In the genomic region with DNA sequence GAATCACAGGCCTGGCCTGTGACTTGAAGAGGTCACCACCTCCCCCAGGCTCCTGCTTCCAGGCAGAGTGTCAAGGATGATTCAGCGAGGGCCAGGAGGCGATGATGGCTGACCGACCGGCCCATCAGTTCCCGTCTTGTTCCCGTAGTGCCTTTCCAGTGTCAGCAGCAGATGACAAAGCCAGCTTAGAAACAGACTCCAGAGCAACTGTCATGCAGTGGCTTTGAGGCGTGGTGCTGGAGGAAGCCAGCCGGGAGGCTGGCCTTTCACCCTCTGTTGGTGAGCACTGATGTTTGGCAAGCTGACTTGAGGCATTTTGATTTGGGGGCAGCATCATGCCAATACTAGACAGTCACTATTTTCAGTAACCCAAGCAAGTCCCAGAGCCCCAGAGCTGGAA, we compare ENCODE assay signal across 9 mouse cellular contexts. TPM values are rescaled to one million over a fixed set of nuclear protein-coding genes. Genes with fewer than 3 reads are reported as not detected.
DNase-seq lines count a peak whose midpoint lies in the region; ATAC-seq and TF ChIP-seq lines count a peak whose summit lies in the region.
"Had no signal": no experiment of that assay in that cellular context is flagged by ENCODE, and none has a peak within 500 bp of the region (broad histone marks: within the 10 kb centered on the region; RNA-seq: fewer than 3 reads in every experiment).

No protein-coding gene starts in this region.

- no peak overlapping the region; the same call in 1 of the 2 replicates for H3K4me2 ChIP-seq in hindbrain, embryonic 16.5 days (ENCODE audit: low read length)
- H3K4me2 ChIP-seq in hindbrain, postnatal 0 days (ENCODE audit: low read depth, low read length) = peak overlapping the region; percentile 75; the same call in 1 of the 2 replicates
- peak overlapping the region; percentile 85 for H3K4me2 ChIP-seq in neural tube, embryonic 13.5 days
- H3K4me2 ChIP-seq in kidney, embryonic 14.5 days (replicated peaks; ENCODE audit: low read depth, low read length) = no peak overlapping the region
- H3K4me2 ChIP-seq: heart, embryonic 15.5 days had no signal

- no peak overlapping the region for H3K9ac ChIP-seq in hindbrain, embryonic 16.5 days (ENCODE audit: low read depth, low read length)
- H3K9ac ChIP-seq in hindbrain, postnatal 0 days (replicated peaks; ENCODE audit: low read length) = no peak overlapping the region
- H3K9ac ChIP-seq in neural tube, embryonic 13.5 days = peak overlapping the region; percentile 99
- H3K9ac ChIP-seq in kidney, embryonic 14.5 days (ENCODE audit: low read depth, low read length) = no peak overlapping the region
- H3K9ac ChIP-seq: heart, embryonic 15.5 days had no signal

- ATAC-seq in hindbrain, embryonic 16.5 days = no peak; the same call in 1 of the 2 replicates
- no peak for ATAC-seq in G1E (ENCODE audit: extremely low read depth, insufficient number of reproducible peaks, low FRiP score, poor library complexity, severe bottlenecking)
- ATAC-seq in hindbrain, postnatal 0 days = 0 out of 2 replicates have a peak, but pooled peaks have one; percentile 16
- no peak for ATAC-seq in neural tube, embryonic 13.5 days (ENCODE audit: low read depth)
- ATAC-seq in kidney, embryonic 14.5 days (ENCODE audit: low FRiP score, low TSS enrichment) = no peak

- H3K9me3 ChIP-seq in hindbrain, embryonic 10.5 days = no peaks in the 10 kb centered on the region
- H3K9me3 ChIP-seq in hindbrain, embryonic 16.5 days (ENCODE audit: control insufficient read depth, low read length) = no peaks in the 10 kb centered on the region
- H3K9me3 ChIP-seq in G1E (replicated peaks) = peaks cover 5% of the 10 kb centered on the region
- H3K9me3 ChIP-seq in hindbrain, postnatal 0 days (ENCODE audit: low read length) = no peaks in the 10 kb centered on the region
- no peaks in the 10 kb centered on the region for H3K9me3 ChIP-seq in neural tube, embryonic 13.5 days
- no peaks in the 10 kb centered on the region for H3K9me3 ChIP-seq in kidney, embryonic 14.5 days (ENCODE audit: control insufficient read depth, low read length)
- H3K9me3 ChIP-seq: heart, embryonic 15.5 days had no signal

- 9% methylated on average over 8 of the region's 8 CpGs for WGBS in hindbrain, embryonic 10.5 days
- WGBS in hindbrain, embryonic 16.5 days = 19% methylated on average over 8 of the region's 8 CpGs
- WGBS in hindbrain, postnatal 0 days = 27% methylated on average over 8 of the region's 8 CpGs
- 10% methylated on average over 8 of the region's 8 CpGs for WGBS in neural tube, embryonic 13.5 days
- 23% methylated on average over 8 of the region's 8 CpGs for WGBS in kidney, embryonic 14.5 days

- no peak for TF ChIP-seq CTCF in G1E (IDR thresholded peaks at IDR 0.05; ENCODE audit: low read depth, low read length)
- TF ChIP-seq CTCF in embryonic fibroblast, embryonic 13.5 days (IDR thresholded peaks at IDR 0.05; ENCODE audit: borderline replicate concordance, insufficient read depth, low read length) = no peak
- no peak for TF ChIP-seq CTCF in hindbrain, postnatal 0 days (IDR thresholded peaks at IDR 0.05; ENCODE audit: low read depth)
- TF ChIP-seq CTCF in left cerebral cortex, adult 2 months (IDR thresholded peaks at IDR 0.05) = no peak

- intact Hi-C loops in left cerebral cortex, adult 2 months (cut with DNase I) = no loop called here

- peak overlapping the region; percentile 77 for H3K4me3 ChIP-seq in hindbrain, embryonic 10.5 days
- H3K4me3 ChIP-seq in hindbrain, embryonic 16.5 days (ENCODE audit: low read length) = no peak overlapping the region
- peak overlapping the region; percentile 22; the same call in 1 of the 2 replicates for H3K4me3 ChIP-seq in G1E (ENCODE audit: low read depth, low read length)
- no peak overlapping the region for H3K4me3 ChIP-seq in embryonic fibroblast, embryonic 13.5 days (ENCODE audit: insufficient read depth, low read length)
- no peak overlapping the region for H3K4me3 ChIP-seq in hindbrain, postnatal 0 days (ENCODE audit: low read length)
- H3K4me3 ChIP-seq in neural tube, embryonic 13.5 days = no peak overlapping the region
- no peak overlapping the region for H3K4me3 ChIP-seq in left cerebral cortex, adult 2 months
- no peak overlapping the region for H3K4me3 ChIP-seq in kidney, embryonic 14.5 days (ENCODE audit: low read length)
- H3K4me3 ChIP-seq: heart, embryonic 15.5 days had no signal

- TF ChIP-seq POLR2A in embryonic fibroblast, embryonic 13.5 days (IDR thresholded peaks at IDR 0.05; ENCODE audit: low read depth, low read length) = no peak

- peaks cover 25% of the 10 kb centered on the region for H3K27me3 ChIP-seq in hindbrain, embryonic 10.5 days (ENCODE audit: insufficient read depth, poor library complexity, severe bottlenecking)
- H3K27me3 ChIP-seq in hindbrain, embryonic 16.5 days (replicated peaks; ENCODE audit: control insufficient read depth, insufficient read depth, low read length) = no peaks in the 10 kb centered on the region
- no peaks in the 10 kb centered on the region; the same call in 1 of the 2 replicates for H3K27me3 ChIP-seq in G1E (ENCODE audit: insufficient read depth, low read length)
- H3K27me3 ChIP-seq in hindbrain, postnatal 0 days (ENCODE audit: insufficient read depth, low read length) = no peaks in the 10 kb centered on the region
- no peaks in the 10 kb centered on the region; the same call in 1 of the 2 replicates for H3K27me3 ChIP-seq in neural tube, embryonic 13.5 days
- no peaks in the 10 kb centered on the region for H3K27me3 ChIP-seq in kidney, embryonic 14.5 days (ENCODE audit: control insufficient read depth, insufficient read depth, low read length)

- H3K27ac ChIP-seq in hindbrain, embryonic 10.5 days = peak overlapping the region; percentile 81
- no peak overlapping the region for H3K27ac ChIP-seq in hindbrain, embryonic 16.5 days (ENCODE audit: low read depth, low read length)
- H3K27ac ChIP-seq in embryonic fibroblast, embryonic 13.5 days (ENCODE audit: insufficient read depth, low read length) = 0 out of 2 replicates have a peak overlapping the region, but pooled peaks have one; percentile 7
- no peak overlapping the region for H3K27ac ChIP-seq in hindbrain, postnatal 0 days
- peak overlapping the region; percentile 85 for H3K27ac ChIP-seq in neural tube, embryonic 13.5 days (replicated peaks)
- no peak overlapping the region for H3K27ac ChIP-seq in left cerebral cortex, adult 2 months
- no peak overlapping the region for H3K27ac ChIP-seq in kidney, embryonic 14.5 days (ENCODE audit: low read depth, low read length)
- H3K27ac ChIP-seq: heart, embryonic 15.5 days had no signal

- DNase-seq in hindbrain, embryonic 10.5 days (ENCODE audit: low spot score) = no peak
- DNase-seq in G1E (ENCODE audit: low spot score) = no peak
- DNase-seq in hindbrain, postnatal 0 days (ENCODE audit: low spot score) = peak; percentile 60
- no peak for DNase-seq in left cerebral cortex, adult 2 months (ENCODE audit: extremely low spot score in 1 of 2, low spot score in 2 of 2)

- peaks cover 83% of the 10 kb centered on the region for H3K36me3 ChIP-seq in hindbrain, embryonic 10.5 days
- H3K36me3 ChIP-seq in hindbrain, embryonic 16.5 days (ENCODE audit: control insufficient read depth, insufficient read depth, low read length) = peaks cover 3% of the 10 kb centered on the region; the same call in 1 of the 2 replicates
- H3K36me3 ChIP-seq in G1E (replicated peaks) = peaks cover 68% of the 10 kb centered on the region
- no peaks in the 10 kb centered on the region for H3K36me3 ChIP-seq in hindbrain, postnatal 0 days (ENCODE audit: insufficient read depth, low read length)
- H3K36me3 ChIP-seq in neural tube, embryonic 13.5 days = 0 out of 2 replicates have a peak, but pooled peaks cover 14% of the 10 kb centered on the region
- peaks cover 49% of the 10 kb centered on the region; the same call in 1 of the 2 replicates for H3K36me3 ChIP-seq in kidney, embryonic 14.5 days (ENCODE audit: control insufficient read depth, insufficient read depth, low read length)
- H3K36me3 ChIP-seq: heart, embryonic 15.5 days had no signal

- H3K4me1 ChIP-seq in hindbrain, embryonic 10.5 days (replicated peaks) = peaks cover 95% of the 10 kb centered on the region
- peaks cover 80% of the 10 kb centered on the region for H3K4me1 ChIP-seq in hindbrain, embryonic 16.5 days (ENCODE audit: control insufficient read depth, insufficient read depth, low read depth, low read length)
- peaks cover 75% of the 10 kb centered on the region for H3K4me1 ChIP-seq in G1E (ENCODE audit: insufficient read depth, low read depth, low read length)
- H3K4me1 ChIP-seq in embryonic fibroblast, embryonic 13.5 days (ENCODE audit: control insufficient read depth, insufficient read depth, low read length) = peaks cover 25% of the 10 kb centered on the region
- H3K4me1 ChIP-seq in hindbrain, postnatal 0 days (ENCODE audit: insufficient read depth, low read length) = peaks cover 59% of the 10 kb centered on the region
- peaks cover 94% of the 10 kb centered on the region for H3K4me1 ChIP-seq in neural tube, embryonic 13.5 days (replicated peaks)
- peaks cover 71% of the 10 kb centered on the region for H3K4me1 ChIP-seq in kidney, embryonic 14.5 days (ENCODE audit: control insufficient read depth, insufficient read depth, low read length)

RNA-seq across cellular contexts. Expression of gene Tle3, which starts 6.3 kb away (rescaled TPM):
- polyA plus RNA-seq in hindbrain, embryonic 10.5 days (2016; fragmentation: Nextera tagmentation; extraction: Ambion mirVana) = 47.4 and 56.0 TPM in 2 replicates
- 19.5 and 23.0 TPM in 2 replicates for polyA plus RNA-seq in hindbrain, embryonic 16.5 days (2015; fragmentation: Nextera tagmentation; extraction: Ambion mirVana)
- 131 and 136 TPM in 2 replicates for total RNA-seq in G1E (2014; fragmentation: Nextera tagmentation)
- 22.7 and 29.7 TPM in 2 replicates for total RNA-seq in G1E (2017)
- 144 and 162 TPM in 2 replicates for polyA plus RNA-seq in G1E (2012)
- 51.5 and 63.9 TPM in 2 replicates for polyA plus RNA-seq in embryonic fibroblast, embryonic 13.5 days (2011; ENCODE audit: insufficient read length, low read depth, missing spikeins)
- 74.1 and 81.3 TPM in 2 replicates for total RNA-seq in hindbrain, postnatal 0 days (2014; rRNA removed)
- polyA plus RNA-seq in hindbrain, postnatal 0 days (2015; fragmentation: Nextera tagmentation; extraction: Ambion mirVana) = 15.5 and 17.7 TPM in 2 replicates
- polyA plus RNA-seq in neural tube, embryonic 13.5 days (2015; fragmentation: Nextera tagmentation; extraction: Ambion mirVana) = 31.1 and 33.7 TPM in 2 replicates
- total RNA-seq in left cerebral cortex, adult 2 months (2021) = 10 to 100 TPM; 69.2 to 71.5 TPM
- 29.6 and 33.7 TPM in 2 replicates for polyA plus RNA-seq in kidney, embryonic 14.5 days (2014; fragmentation: Nextera tagmentation; extraction: Ambion mirVana)

Comparison
In these comparisons a context has a peak if more than half of its experiments do, and no peak if none do; other contexts are left out.
1. H3K27ac ChIP-seq: peak in hindbrain, embryonic 10.5 days (single experiment), embryonic fibroblast, embryonic 13.5 days (single experiment) and neural tube, embryonic 13.5 days (single experiment); none in hindbrain, embryonic 16.5 days (single experiment), hindbrain, postnatal 0 days (single experiment), left cerebral cortex, adult 2 months (single experiment) and kidney, embryonic 14.5 days (single experiment).
2. H3K4me3 ChIP-seq: peak in hindbrain, embryonic 10.5 days (single experiment) and G1E (single experiment); none in hindbrain, embryonic 16.5 days (single experiment), embryonic fibroblast, embryonic 13.5 days (single experiment), hindbrain, postnatal 0 days (single experiment), neural tube, embryonic 13.5 days (single experiment), left cerebral cortex, adult 2 months (single experiment) and kidney, embryonic 14.5 days (single experiment).
3. H3K4me2 ChIP-seq: peak in hindbrain, postnatal 0 days (single experiment) and neural tube, embryonic 13.5 days (single experiment); none in hindbrain, embryonic 16.5 days (single experiment) and kidney, embryonic 14.5 days (single experiment).